In the genomic region with DNA sequence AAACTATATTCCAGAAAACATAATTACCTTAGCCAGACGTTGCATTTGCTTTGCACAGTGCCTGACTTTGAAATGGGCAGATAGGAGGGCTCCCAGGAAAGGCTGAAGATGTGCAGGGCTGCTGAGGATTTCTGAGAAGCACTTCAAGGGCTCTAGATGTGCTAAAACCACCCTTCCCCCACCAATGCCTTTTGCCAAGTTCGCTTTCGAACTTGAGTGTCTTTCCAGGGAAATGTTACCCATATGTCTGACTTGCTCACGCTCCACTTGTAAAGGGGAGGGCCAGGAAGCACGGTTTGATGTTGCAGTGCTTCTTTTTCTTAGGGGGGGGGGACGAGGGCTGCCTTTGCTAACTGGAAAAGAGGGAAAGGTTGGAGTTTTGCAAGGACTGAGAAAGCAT, we compare ENCODE assay signal across 25 mouse cellular contexts.
A peak's percentile ranks its signal among the peaks of the same experiment; 100 is the strongest.
DNase-seq lines count a peak whose midpoint lies in the region; ATAC-seq and TF ChIP-seq lines count a peak whose summit lies in the region.
"Had no signal": no experiment of that assay in that cellular context is flagged by ENCODE, and none has a peak within 500 bp of the region (broad histone marks: within the 10 kb centered on the region; RNA-seq: fewer than 3 reads in every experiment).

No protein-coding gene starts in this region.

- DNase-seq in embryonic facial prominence, embryonic 10.5 days (ENCODE audit: low spot score) = no peak
- peak; percentile 24 for DNase-seq in hindbrain, postnatal 0 days (ENCODE audit: low spot score)
- DNase-seq in lung, embryonic 14.5 days = peak; percentile 9
- no peak for DNase-seq in lung, postnatal 10 days
- DNase-seq in embryonic facial prominence, embryonic 14.5 days (ENCODE audit: low spot score) = peak; percentile 79
- DNase-seq: B cell, adult 2 months; cerebellum, adult 9-11 months; gastrocnemius, postnatal 36 days; heart, adult 2 months; kidney, adult 8-10 months; kidney, postnatal 10 days; liver; thymus, adult 2 months had no signal

- peaks cover 9% of the 10 kb centered on the region; the same call in 1 of the 2 replicates for H3K4me1 ChIP-seq in embryonic facial prominence, embryonic 13.5 days
- H3K4me1 ChIP-seq in embryonic facial prominence, embryonic 10.5 days = no peaks in the 10 kb centered on the region
- no peaks in the 10 kb centered on the region for H3K4me1 ChIP-seq in hindbrain, postnatal 0 days (ENCODE audit: insufficient read depth, low read length)
- H3K4me1 ChIP-seq in hindbrain, embryonic 13.5 days (replicated peaks) = no peaks in the 10 kb centered on the region
- no peaks in the 10 kb centered on the region for H3K4me1 ChIP-seq in lung, embryonic 14.5 days (ENCODE audit: insufficient read depth)
- H3K4me1 ChIP-seq in embryonic facial prominence, embryonic 14.5 days (ENCODE audit: control insufficient read depth, insufficient read depth, low read length) = peaks cover 2% of the 10 kb centered on the region; the same call in 1 of the 2 replicates
- H3K4me1 ChIP-seq: heart, embryonic 13.5 days; hindbrain, embryonic 12.5 days; liver, embryonic 15.5 days had no signal

- no peak overlapping the region for H3K4me2 ChIP-seq in embryonic facial prominence, embryonic 13.5 days
- H3K4me2 ChIP-seq in hindbrain, postnatal 0 days (ENCODE audit: low read depth, low read length) = no peak overlapping the region
- H3K4me2 ChIP-seq in hindbrain, embryonic 13.5 days = no peak overlapping the region
- H3K4me2 ChIP-seq in lung, embryonic 14.5 days = no peak overlapping the region
- no peak overlapping the region for H3K4me2 ChIP-seq in embryonic facial prominence, embryonic 14.5 days (ENCODE audit: low read depth, low read length)
- H3K4me2 ChIP-seq: heart, embryonic 13.5 days; hindbrain, embryonic 12.5 days; liver, embryonic 15.5 days had no signal

- no peak for TF ChIP-seq CTCF in hindbrain, postnatal 0 days (IDR thresholded peaks at IDR 0.05; ENCODE audit: low read depth)
- TF ChIP-seq CTCF in lung, embryonic 14.5 days (IDR thresholded peaks at IDR 0.05; ENCODE audit: low read depth) = no peak

- no peaks in the 10 kb centered on the region for H3K27me3 ChIP-seq in embryonic facial prominence, embryonic 13.5 days
- H3K27me3 ChIP-seq in embryonic facial prominence, embryonic 10.5 days (replicated peaks; ENCODE audit: low read depth, poor library complexity, severe bottlenecking) = no peaks in the 10 kb centered on the region
- no peaks in the 10 kb centered on the region for H3K27me3 ChIP-seq in hindbrain, postnatal 0 days (ENCODE audit: insufficient read depth, low read length)
- H3K27me3 ChIP-seq in hindbrain, embryonic 13.5 days = no peaks in the 10 kb centered on the region
- H3K27me3 ChIP-seq in lung, embryonic 14.5 days (ENCODE audit: insufficient read depth, low read length) = no peaks in the 10 kb centered on the region
- no peaks in the 10 kb centered on the region for H3K27me3 ChIP-seq in embryonic facial prominence, embryonic 14.5 days (replicated peaks; ENCODE audit: control insufficient read depth, insufficient read depth, low read length)
- H3K27me3 ChIP-seq: CH12.LX; heart, embryonic 13.5 days; hindbrain, embryonic 12.5 days; liver, embryonic 15.5 days had no signal

- no peaks in the 10 kb centered on the region for H3K36me3 ChIP-seq in embryonic facial prominence, embryonic 13.5 days
- no peaks in the 10 kb centered on the region for H3K36me3 ChIP-seq in embryonic facial prominence, embryonic 10.5 days (replicated peaks)
- no peaks in the 10 kb centered on the region for H3K36me3 ChIP-seq in hindbrain, postnatal 0 days (ENCODE audit: insufficient read depth, low read length)
- no peaks in the 10 kb centered on the region for H3K36me3 ChIP-seq in hindbrain, embryonic 13.5 days
- no peaks in the 10 kb centered on the region for H3K36me3 ChIP-seq in lung, embryonic 14.5 days (ENCODE audit: insufficient read depth)
- no peaks in the 10 kb centered on the region for H3K36me3 ChIP-seq in embryonic facial prominence, embryonic 14.5 days (ENCODE audit: control insufficient read depth, insufficient read depth, low read length)
- H3K36me3 ChIP-seq: G1E; heart, embryonic 13.5 days; hindbrain, embryonic 12.5 days; liver, embryonic 15.5 days had no signal

- no peak overlapping the region for H3K4me3 ChIP-seq in embryonic facial prominence, embryonic 13.5 days
- H3K4me3 ChIP-seq in embryonic facial prominence, embryonic 10.5 days = no peak overlapping the region
- H3K4me3 ChIP-seq in hindbrain, postnatal 0 days (ENCODE audit: low read length) = no peak overlapping the region
- H3K4me3 ChIP-seq in hindbrain, embryonic 13.5 days = no peak overlapping the region
- no peak overlapping the region for H3K4me3 ChIP-seq in lung, embryonic 14.5 days (ENCODE audit: low read depth, low read length)
- no peak overlapping the region for H3K4me3 ChIP-seq in embryonic facial prominence, embryonic 14.5 days (ENCODE audit: low read depth, low read length)
- H3K4me3 ChIP-seq: heart, adult 2 months; heart, embryonic 13.5 days; hindbrain, embryonic 12.5 days; liver, embryonic 15.5 days had no signal

- WGBS in embryonic facial prominence, embryonic 13.5 days = 27% methylated on average over 6 of the region's 6 CpGs
- 67% methylated on average over 6 of the region's 6 CpGs for WGBS in embryonic facial prominence, embryonic 10.5 days
- WGBS in hindbrain, postnatal 0 days = 57% methylated on average over 6 of the region's 6 CpGs
- WGBS in hindbrain, embryonic 13.5 days = 62% methylated on average over 6 of the region's 6 CpGs
- 41% methylated on average over 6 of the region's 6 CpGs for WGBS in lung, embryonic 14.5 days
- 30% methylated on average over 6 of the region's 6 CpGs for WGBS in embryonic facial prominence, embryonic 14.5 days

- no peak for ATAC-seq in embryonic facial prominence, embryonic 13.5 days (ENCODE audit: insufficient number of reproducible peaks, insufficient read depth, low FRiP score, low TSS enrichment, low read depth)
- 0 out of 2 replicates have a peak, but pooled peaks have one; percentile 27 for ATAC-seq in hindbrain, postnatal 0 days
- ATAC-seq in hindbrain, embryonic 13.5 days (ENCODE audit: low FRiP score) = no peak
- ATAC-seq in lung, embryonic 14.5 days (ENCODE audit: insufficient read depth) = no peak
- no peak for ATAC-seq in embryonic facial prominence, embryonic 14.5 days (ENCODE audit: low read depth)
- ATAC-seq: inflammation-experienced regulatory T-cells, adult 6 months; midbrain, embryonic 16.5 days; Patski had no signal

- H3K9ac ChIP-seq in embryonic facial prominence, embryonic 13.5 days = 0 out of 2 replicates have a peak overlapping the region, but pooled peaks have one; percentile 6
- H3K9ac ChIP-seq in hindbrain, postnatal 0 days (replicated peaks; ENCODE audit: low read length) = no peak overlapping the region
- H3K9ac ChIP-seq in hindbrain, embryonic 13.5 days = no peak overlapping the region
- no peak overlapping the region for H3K9ac ChIP-seq in lung, embryonic 14.5 days
- no peak overlapping the region for H3K9ac ChIP-seq in embryonic facial prominence, embryonic 14.5 days (ENCODE audit: low read depth, low read length)
- H3K9ac ChIP-seq: heart, embryonic 13.5 days; hindbrain, embryonic 12.5 days; liver, embryonic 15.5 days had no signal

- no peak overlapping the region for H3K27ac ChIP-seq in embryonic facial prominence, embryonic 13.5 days
- no peak overlapping the region for H3K27ac ChIP-seq in embryonic facial prominence, embryonic 10.5 days (replicated peaks)
- no peak overlapping the region for H3K27ac ChIP-seq in hindbrain, postnatal 0 days
- H3K27ac ChIP-seq in hindbrain, embryonic 13.5 days = no peak overlapping the region
- no peak overlapping the region for H3K27ac ChIP-seq in lung, embryonic 14.5 days (ENCODE audit: low read depth)
- H3K27ac ChIP-seq in embryonic facial prominence, embryonic 14.5 days (replicated peaks; ENCODE audit: low read depth, low read length) = no peak overlapping the region
- H3K27ac ChIP-seq: heart, adult 2 months; heart, embryonic 13.5 days; hindbrain, embryonic 12.5 days; liver, embryonic 15.5 days; macrophage; stomach, postnatal 0 days had no signal

- no peaks in the 10 kb centered on the region for H3K9me3 ChIP-seq in embryonic facial prominence, embryonic 13.5 days
- no peaks in the 10 kb centered on the region for H3K9me3 ChIP-seq in embryonic facial prominence, embryonic 10.5 days
- H3K9me3 ChIP-seq in hindbrain, postnatal 0 days (ENCODE audit: low read length) = no peaks in the 10 kb centered on the region
- H3K9me3 ChIP-seq in hindbrain, embryonic 13.5 days = no peaks in the 10 kb centered on the region
- no peaks in the 10 kb centered on the region for H3K9me3 ChIP-seq in lung, embryonic 14.5 days (ENCODE audit: low read depth, low read length)
- no peaks in the 10 kb centered on the region for H3K9me3 ChIP-seq in embryonic facial prominence, embryonic 14.5 days (ENCODE audit: control insufficient read depth, low read length)
- H3K9me3 ChIP-seq: heart, embryonic 13.5 days; hindbrain, embryonic 12.5 days; liver, embryonic 15.5 days had no signal

Comparison
In these comparisons a context has a peak if more than half of its experiments do, and no peak if none do; other contexts are left out.
1. DNase-seq: peak in hindbrain, postnatal 0 days (single experiment), lung, embryonic 14.5 days (single experiment) and embryonic facial prominence, embryonic 14.5 days (single experiment); none in embryonic facial prominence, embryonic 10.5 days (single experiment) and lung, postnatal 10 days (single experiment).